Mouse (Mus musculus) bone marrow, adult 2 months (tissue): Measurements from ENCODE around the gene Lmbr1. TPM values are rescaled to one million over a fixed set of nuclear protein-coding genes. Genes with fewer than 3 reads are reported as not detected.
A peak's percentile ranks its signal among the peaks of the same experiment; 100 is the strongest.
"Not testable (repeated sequence)": the region's sequence is repeated elsewhere in the genome, so short reads cannot be mapped to it uniquely, and the experiment has no call there.

Source experiments
- H3K27ac ChIP-seq: fragments of 200-500 bp; 2 replicates; pipeline ENCODE4 v1.5.1; 2012; ENCODE audit warnings: low read depth, mild to moderate bottlenecking, control low read depth, inconsistent platforms, low read length; ENCODE audit not compliant: control insufficient read depth, poor library complexity, insufficient read depth
- H3K4me1 ChIP-seq: fragments of 200-500 bp; 2 replicates; pipeline ENCODE4 v1.6.1; 2011; ENCODE audit warnings: low read length; ENCODE audit not compliant: control insufficient read depth, insufficient read depth
- H3K4me3 ChIP-seq: fragments of 200-500 bp; replicated peaks from 2 replicates; pipeline ENCODE3; 2011; ENCODE audit warnings: mild to moderate bottlenecking, low read depth, low read length, control low read depth; ENCODE audit not compliant: control insufficient read depth
- CTCF ChIP-seq: fragments of 200-500 bp; IDR thresholded peaks from 2 replicates; pipeline ENCODE4 v1.5.1; 2011; ENCODE audit warnings: low read length, control low read depth; ENCODE audit not compliant: control insufficient read depth, insufficient read depth
- POLR2A ChIP-seq: fragments of 200-500 bp; IDR thresholded peaks from 2 replicates; pipeline ENCODE4 v1.6.1; 2011; ENCODE audit warnings: low read depth, mild to moderate bottlenecking, control low read depth, low read length, borderline replicate concordance; ENCODE audit not compliant: control insufficient read depth
- WGBS: fragments of 180-500 bp; shearing (Covaris S2); methylation state at CpG from one replicate; pipeline ENCODE4 v1.1.7; 2018; 5-methylcytosine and 5-hydroxymethylcytosine counted together
- polyA plus RNA-seq: library from polyadenylated mRNA; stranded (reverse); fragments of >200 nt; gene quantifications from 2 replicates; pipeline ENCODE4 v1.2.4, GENCODE M21; 2011; ENCODE audit warnings: low replicate concordance; ENCODE audit not compliant: missing spikeins, insufficient read depth, insufficient read length

The Lmbr1 gene
- polyA plus RNA-seq = 1.7 and 2.2 TPM in 2 replicates

GRCm38 (mm10) chr5:29378298-29379036 lies at the start of gene Lmbr1:
TSS of gene Lmbr1 (minus strand) at chr5:29378390.
- WGBS = 3% methylated on average over 40 of the region's 40 CpGs
- no peak for TF ChIP-seq CTCF
- TF ChIP-seq POLR2A = peak; percentile 37; the same call in 1 of the 2 replicates
- H3K27ac ChIP-seq = peak within 1 kb of the TSS; percentile 47

GRCm38 (mm10) chr5:29423330-29423729 lies 45.1 kb upstream of the Lmbr1 start:
- not testable (repeated sequence) for H3K4me1 ChIP-seq, H3K4me3 ChIP-seq, H3K27ac ChIP-seq
- WGBS = 44% methylated on average over 3 of the region's 3 CpGs

More at GRCm38 (mm10) chr5:29378298-29379036, at the start of gene Lmbr1:
- Histone ChIP-seq H3K4me1 (no peaks in the 10 kb centered on the region), H3K4me3 (peak within 1 kb of the TSS; percentile 93)

GRCm38 (mm10) chr5:29413041-29413440 lies 34.9 kb upstream of the Lmbr1 start:
- WGBS = 83% methylated on average over 3 of the region's 3 CpGs
- no peak overlapping the region for H3K27ac ChIP-seq
- TF ChIP-seq CTCF = no peak
- no peak overlapping the region for H3K4me3 ChIP-seq
- no peaks in the 10 kb centered on the region for H3K4me1 ChIP-seq

DNA sequence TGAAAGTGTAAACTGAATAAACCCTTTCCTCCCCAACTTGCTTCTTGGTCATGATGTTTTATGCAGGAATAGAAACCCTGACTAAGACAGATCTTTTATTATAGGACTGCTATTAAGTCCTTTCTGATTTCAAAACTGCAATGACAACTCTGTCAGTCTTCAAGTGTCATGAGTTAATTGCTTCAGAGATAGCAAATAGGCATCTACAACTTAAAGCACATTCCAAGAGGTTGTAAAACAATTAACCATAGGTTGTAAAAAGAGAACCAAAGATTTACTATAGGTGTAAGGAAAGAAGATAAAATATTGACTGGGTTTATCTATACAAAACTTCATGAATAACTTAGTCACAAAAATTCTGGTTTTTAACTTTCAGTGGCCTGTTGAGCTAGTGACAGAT lies 32.7 kb upstream of the Lmbr1 start:
- TF ChIP-seq POLR2A = no peak
- TF ChIP-seq CTCF = no peak
- Histone ChIP-seq H3K4me3 (no peak overlapping the region), H3K27ac (no peak overlapping the region), H3K4me1 (no peaks in the 10 kb centered on the region)

- TF ChIP-seq CTCF (no peak), POLR2A (no peak)
- 58% methylated on average over 4 of the region's 4 CpGs for WGBS
- Histone ChIP-seq H3K27ac (no peak overlapping the region), H3K4me1 (no peaks in the 10 kb centered on the region), H3K4me3 (no peak overlapping the region)
Measured at GRCm38 (mm10) chr5:29398427-29398826, 20.2 kb upstream of the Lmbr1 start.

- no peak for TF ChIP-seq POLR2A
- peak; percentile 82 for TF ChIP-seq CTCF
- WGBS = 20% methylated on average over 15 of the region's 15 CpGs
- H3K4me3 ChIP-seq = no peak overlapping the region
- H3K27ac ChIP-seq = no peak overlapping the region
- H3K4me1 ChIP-seq = no peaks in the 10 kb centered on the region
Measured at GRCm38 (mm10) chr5:29388944-29389765, 11.0 kb upstream of the Lmbr1 start.

- Histone ChIP-seq H3K4me3 (no peak overlapping the region), H3K4me1 (no peaks in the 10 kb centered on the region), H3K27ac (no peak overlapping the region)
- WGBS = 28% methylated on average over 7 of the region's 7 CpGs
- TF ChIP-seq POLR2A = no peak
- no peak for TF ChIP-seq CTCF
Measured at GRCm38 (mm10) chr5:29388181-29388943, 10.2 kb upstream of the Lmbr1 start.

- WGBS = 27% methylated on average over 1 of the region's 1 CpGs
- no peak for TF ChIP-seq CTCF
- TF ChIP-seq POLR2A = no peak
- Histone ChIP-seq H3K4me3 (no peak overlapping the region), H3K4me1 (no peaks in the 10 kb centered on the region), H3K27ac (no peak overlapping the region)
Measured at GRCm38 (mm10) chr5:29387591-29387990, 9.4 kb upstream of the Lmbr1 start.
